Mouse (Mus musculus) layer of hippocampus, adult 11-12 months (tissue): ENCODE measurements around the gene Amd1.

Source experiments
- DNase-seq: peaks from one replicate; pipeline ENCODE4 v3.0.0; 2022; ENCODE audit warnings: low spot score

The Amd1 gene

GRCm38 (mm10) chr10:40250969-40251368 lies 51.0 kb downstream of the Amd1 start:
- no peak for DNase-seq

- DNase-seq: no peak
Measured at GRCm38 (mm10) chr10:40249625-40250024, 52.4 kb downstream of the Amd1 start.

GRCm38 (mm10) chr10:40247166-40247716 lies 54.7 kb downstream of the Amd1 start:
- no peak for DNase-seq

- peak; percentile 81 for DNase-seq
Measured at GRCm38 (mm10) chr10:40246374-40247165, 55.4 kb downstream of the Amd1 start, which contains the start of gene Rpf2. Gene Rpf2 (minus strand): TSS chr10:40247036.

- DNase-seq: no peak
Measured at GRCm38 (mm10) chr10:40237826-40238225, 64.2 kb downstream of the Amd1 start.
